Mouse (Mus musculus) liver, adult (tissue): ENCODE measurements around the gene Me3.

Experiments used
- GATA4 ChIP-seq: IDR thresholded peaks from 2 replicates; pipeline ENCODE4 v1.6.1; 2014; ENCODE audit warnings: mild to moderate bottlenecking, low read length; ENCODE audit not compliant: insufficient replicate concordance

The Me3 gene

DNA sequence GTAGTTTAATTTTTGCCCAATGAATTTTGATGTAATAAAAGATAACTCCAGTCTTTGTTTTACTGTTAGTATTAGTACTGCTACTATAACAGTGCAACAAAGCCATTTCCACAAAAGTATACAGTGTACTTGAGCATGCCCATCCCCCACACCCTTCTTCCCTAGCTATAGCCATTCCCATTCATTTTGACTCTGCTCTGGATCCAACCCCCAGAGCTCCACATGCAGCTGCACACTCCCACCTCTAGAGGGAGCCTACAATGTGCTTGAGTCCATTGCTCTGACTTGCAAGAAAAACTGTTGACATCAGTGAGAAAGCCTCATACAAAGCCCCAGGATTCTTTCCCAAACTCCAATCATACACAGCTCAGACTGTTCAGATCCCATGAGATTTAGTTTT is 66.0 kb downstream of the Me3 start:
- no peak for TF ChIP-seq GATA4

DNA sequence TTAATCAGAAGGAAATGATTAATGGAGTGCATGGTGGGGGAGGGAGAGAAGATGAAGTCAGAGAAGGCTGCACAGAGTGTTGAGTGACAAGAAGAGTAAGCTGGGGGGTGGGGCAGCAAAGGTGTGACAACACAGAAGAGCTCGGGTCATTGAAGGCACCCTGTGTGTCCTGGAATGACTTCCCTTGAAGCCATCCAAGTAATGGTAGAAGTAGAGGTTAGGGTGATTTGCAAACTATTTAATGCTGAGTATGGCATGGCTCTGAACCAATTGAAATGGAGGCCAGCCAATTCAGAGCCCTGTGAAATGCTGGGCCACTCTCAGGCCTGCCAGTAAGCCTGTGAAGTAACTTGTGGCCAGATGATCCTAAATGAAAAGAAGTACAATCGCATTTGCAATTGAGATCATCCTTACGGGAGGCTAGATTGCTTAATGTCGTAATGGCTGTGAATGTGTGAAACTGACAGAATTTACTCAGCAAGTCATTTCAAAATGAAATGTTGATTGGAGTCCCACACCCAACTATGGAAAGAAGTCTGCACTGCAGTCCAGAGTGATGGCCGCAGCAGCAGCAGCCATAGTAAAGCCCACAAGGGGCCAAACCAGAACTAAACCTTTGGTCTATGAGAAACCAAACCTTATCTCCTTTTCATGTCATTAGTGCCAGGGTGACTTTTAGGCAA is 67.6 kb downstream of the Me3 start:
- no peak for TF ChIP-seq GATA4

DNA sequence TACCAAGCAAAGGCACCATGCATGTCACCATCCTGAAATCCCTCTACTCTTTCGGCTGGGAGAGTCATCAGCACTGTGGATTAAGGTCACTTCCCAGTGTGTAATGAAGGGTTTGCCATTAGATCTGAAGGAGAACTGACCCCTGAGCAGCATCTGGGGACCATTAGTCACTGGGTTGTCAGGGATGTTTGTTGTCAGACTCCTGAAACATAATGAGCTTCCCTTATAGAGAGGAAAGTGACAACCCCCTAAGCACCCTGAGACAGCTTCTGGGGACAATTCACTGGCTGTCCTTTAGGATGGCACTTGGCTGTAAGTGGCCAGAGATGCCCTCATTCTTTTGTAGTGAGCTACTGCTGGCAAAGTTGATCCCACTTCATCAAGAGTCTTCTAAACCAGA is 68.3 kb downstream of the Me3 start:
- no peak for TF ChIP-seq GATA4

DNA sequence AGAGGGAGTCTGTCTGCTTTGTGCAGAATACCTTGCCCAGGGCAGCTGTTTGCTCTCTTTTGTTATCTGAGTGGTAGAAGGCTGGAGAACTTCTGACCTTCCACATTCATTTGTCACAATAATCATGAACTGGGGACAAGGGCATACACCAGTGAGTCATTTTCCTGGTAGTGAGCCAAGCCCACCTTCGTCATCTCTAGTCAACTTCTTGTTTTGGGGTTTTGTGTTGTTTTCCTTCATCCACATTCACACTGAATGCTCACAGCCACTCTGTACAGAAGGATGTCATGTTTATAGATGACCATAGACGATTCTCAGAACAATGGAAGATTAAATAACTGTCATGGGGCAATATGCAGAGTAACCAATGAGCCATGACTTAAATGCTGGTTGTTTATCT is 78.6 kb downstream of the Me3 start:
- no peak for TF ChIP-seq GATA4

DNA sequence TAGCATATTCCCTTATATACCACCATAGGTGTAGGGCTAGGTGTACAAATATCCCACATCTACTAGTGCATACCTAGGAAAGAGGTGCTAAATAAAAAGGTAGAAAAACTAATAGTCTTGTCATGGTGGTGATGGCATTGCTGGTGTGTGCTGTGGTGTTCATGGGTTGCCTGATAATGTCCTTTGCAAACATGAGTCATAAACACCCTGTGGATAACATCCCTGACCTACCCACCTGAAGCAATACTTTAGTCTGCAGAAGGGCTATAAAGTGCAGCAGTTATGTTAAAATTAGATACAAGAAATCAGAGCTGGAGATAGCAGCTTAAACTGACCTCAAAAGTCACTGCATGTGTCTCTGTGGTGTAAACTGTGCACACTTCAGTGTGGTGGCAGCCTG is 80.9 kb downstream of the Me3 start:
- no peak for TF ChIP-seq GATA4

DNA sequence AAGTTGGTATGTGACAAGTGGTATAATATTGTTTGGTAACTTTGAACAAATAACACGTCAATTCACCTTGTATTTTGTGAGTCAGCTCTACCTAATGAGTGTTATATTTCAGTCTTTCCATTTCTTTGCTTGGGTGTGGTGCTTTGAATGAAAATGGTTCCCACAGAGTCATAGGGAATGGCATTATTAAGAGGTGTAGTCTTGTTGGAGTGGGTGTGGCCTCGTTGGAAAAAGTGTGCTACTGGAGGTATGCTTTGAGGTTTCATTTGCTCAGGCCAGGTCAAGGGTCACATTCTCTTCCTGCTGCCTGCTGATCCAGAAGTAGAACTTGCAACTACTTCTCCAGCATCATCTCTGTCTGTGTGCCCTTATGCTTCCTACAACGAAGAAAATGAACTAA is 84.0 kb downstream of the Me3 start:
- TF ChIP-seq GATA4: no peak

DNA sequence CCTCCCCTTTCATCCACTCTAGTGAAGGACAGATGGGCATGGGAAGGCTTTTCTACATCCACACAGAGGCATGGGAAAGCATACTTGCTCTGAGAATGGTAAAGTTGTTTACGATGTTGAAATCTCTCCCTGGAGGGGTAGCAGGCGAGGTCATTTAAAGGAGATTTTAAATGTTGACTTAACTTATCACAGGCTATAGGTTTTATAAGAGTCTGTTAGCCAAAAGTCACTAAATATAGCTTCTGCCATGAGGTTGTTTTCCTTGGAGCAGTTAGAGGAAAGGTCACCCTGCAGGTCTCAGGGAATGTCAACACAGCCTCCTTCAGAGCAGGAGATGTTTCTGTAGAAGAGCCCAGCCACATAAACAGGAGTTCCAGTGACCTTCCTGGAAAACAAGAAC is 85.3 kb downstream of the Me3 start:
- TF ChIP-seq GATA4: no peak

DNA sequence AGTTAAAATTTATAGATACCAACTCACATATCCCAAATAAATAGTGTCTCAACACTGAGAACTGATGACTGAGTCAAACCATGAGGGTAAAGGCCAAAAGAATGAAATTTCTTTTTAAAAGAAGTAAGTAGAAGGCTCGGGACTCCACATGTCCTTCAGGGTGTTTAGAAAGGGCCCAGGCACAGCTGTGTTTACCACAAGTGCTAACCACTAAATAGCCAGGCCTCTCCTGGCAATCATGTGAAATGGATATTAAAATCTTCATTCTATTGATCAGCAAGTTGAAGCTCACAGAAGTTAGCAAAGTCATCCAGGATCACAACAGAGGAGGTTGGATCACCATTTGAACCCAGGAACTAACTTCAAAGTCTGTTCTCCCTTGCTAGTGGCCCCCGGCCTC is 86.1 kb downstream of the Me3 start:
- TF ChIP-seq GATA4: no peak

DNA sequence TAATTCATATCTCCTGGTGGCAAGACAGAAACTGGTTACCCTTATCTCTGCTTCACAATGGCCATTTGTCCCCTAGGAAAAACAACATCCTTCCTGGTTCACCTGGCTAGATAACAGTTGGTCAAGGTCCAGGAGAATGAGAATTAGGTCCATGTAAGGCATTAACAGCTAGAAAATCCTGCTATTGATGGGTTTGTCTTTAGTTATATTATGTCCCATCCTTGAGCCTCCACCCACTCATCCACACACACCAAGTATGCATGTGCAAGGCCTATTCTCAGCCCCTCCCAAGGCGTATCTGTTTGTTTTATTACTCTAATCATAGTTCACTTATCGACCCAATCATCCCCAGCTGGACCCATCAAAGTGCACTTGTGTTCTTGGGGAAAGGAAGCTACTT is 88.1 kb downstream of the Me3 start:
- TF ChIP-seq GATA4: no peak

DNA sequence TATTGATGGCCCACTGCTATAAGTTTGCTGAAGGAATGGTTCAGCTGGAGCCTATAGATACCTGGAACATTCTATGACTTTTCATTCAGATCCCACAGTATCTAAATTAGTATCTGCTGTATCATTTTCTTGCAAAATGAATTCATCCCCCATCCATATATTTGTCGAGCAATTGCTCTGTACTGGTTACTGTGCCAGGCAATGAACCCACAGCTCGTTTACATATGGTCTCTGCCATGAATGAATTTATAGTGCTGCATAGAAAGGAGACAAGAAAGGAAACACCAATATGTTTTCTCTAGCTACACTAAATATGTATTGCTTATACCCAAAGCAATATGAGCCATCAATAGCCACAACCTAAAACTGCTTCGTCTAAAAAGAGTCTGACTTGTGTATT is 94.5 kb downstream of the Me3 start:
- no peak for TF ChIP-seq GATA4

DNA sequence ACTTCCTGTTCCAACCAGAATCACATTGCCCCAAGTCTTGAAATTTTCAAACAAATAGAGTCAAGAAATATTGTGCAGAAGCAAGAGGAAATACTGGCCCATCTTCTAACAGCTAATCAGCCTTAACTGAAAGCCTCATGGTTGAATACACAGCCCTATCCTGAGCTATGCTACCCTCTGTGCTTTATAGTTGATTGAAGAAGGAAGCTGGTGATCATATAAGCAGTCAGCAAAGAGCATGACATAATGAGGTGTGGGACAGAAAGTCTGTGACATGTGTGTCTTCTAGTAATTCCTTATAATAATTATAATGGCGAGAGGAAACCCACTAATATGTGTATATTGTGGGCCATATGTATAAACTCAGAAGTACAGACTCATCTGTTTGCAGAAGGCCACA is 95.4 kb downstream of the Me3 start:
- no peak for TF ChIP-seq GATA4

DNA sequence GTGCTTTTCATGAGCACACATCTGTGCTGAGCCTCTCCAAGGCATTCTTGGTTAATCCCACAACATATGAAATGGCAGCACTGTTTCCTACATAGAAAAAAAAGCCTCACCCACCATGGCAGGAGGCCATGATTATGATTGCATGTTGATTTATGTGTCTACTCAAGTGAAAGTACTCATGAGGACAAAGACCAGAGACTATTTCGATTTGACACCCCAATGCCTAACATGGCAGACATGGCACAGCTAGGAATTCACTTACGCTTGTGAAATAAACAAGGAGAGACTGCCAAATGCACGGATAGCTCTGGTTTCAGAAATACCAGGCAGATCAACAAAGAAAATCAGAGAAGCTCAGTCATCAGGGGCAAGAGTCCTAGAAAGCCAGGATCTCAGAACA is 96.2 kb downstream of the Me3 start:
- no peak for TF ChIP-seq GATA4

DNA sequence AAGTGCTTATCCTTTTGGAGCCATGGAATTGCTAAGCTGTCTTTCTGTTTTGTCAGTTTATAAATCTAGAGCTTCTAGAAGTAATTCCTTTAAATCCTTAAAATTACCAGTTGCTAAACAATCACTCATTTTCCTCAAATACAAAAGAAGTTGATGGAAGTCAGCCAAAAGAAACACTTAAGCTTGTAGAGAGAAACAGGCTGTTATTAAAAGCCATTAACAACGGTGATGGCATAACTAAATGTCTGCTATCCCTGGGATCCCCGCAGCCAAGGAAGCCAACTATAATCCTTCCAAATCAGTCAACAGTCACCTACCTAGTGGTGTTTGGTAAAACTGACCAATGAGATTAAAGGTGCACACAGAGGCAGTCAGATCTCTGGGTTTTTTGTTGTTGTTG is 98.3 kb downstream of the Me3 start:
- TF ChIP-seq GATA4: no peak

DNA sequence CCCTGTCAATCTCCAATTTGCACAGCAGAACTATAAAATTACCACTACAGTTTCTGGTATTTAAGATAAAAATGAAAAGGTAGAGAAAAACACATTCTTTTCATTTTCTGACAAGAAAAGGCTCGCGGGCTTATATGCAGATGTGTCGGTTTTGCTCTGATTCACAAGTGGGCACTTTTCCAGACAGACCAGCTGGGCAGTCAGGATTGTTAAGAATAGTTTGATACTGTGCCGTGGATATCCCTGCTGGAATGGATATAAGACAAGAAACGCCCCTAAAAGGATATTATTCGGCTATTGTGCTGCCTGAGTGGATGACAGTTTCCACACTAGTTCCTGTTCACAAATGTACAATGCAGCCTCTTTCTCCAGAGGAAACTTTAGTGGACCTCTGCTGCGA is 116.2 kb downstream of the Me3 start:
- TF ChIP-seq GATA4: no peak

DNA sequence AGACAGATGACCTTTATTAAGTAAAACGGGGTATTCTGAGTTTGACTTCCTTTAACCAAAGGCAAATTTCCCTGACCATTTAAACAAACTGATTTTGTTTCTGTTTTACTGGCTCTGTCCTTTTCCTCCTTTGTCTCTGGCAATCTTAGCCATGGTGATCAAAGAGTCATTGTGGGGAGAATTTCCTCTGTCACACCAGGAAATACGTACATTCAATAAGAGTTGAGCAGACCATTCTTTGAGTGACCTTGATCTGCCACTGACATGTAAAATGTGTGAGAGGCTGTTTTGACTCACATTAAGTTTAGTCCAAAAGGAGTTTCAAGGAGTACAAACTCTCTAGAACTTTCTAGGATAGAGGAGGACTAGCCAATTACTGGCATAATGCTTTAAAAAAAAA is 117.0 kb downstream of the Me3 start:
- TF ChIP-seq GATA4: no peak

DNA sequence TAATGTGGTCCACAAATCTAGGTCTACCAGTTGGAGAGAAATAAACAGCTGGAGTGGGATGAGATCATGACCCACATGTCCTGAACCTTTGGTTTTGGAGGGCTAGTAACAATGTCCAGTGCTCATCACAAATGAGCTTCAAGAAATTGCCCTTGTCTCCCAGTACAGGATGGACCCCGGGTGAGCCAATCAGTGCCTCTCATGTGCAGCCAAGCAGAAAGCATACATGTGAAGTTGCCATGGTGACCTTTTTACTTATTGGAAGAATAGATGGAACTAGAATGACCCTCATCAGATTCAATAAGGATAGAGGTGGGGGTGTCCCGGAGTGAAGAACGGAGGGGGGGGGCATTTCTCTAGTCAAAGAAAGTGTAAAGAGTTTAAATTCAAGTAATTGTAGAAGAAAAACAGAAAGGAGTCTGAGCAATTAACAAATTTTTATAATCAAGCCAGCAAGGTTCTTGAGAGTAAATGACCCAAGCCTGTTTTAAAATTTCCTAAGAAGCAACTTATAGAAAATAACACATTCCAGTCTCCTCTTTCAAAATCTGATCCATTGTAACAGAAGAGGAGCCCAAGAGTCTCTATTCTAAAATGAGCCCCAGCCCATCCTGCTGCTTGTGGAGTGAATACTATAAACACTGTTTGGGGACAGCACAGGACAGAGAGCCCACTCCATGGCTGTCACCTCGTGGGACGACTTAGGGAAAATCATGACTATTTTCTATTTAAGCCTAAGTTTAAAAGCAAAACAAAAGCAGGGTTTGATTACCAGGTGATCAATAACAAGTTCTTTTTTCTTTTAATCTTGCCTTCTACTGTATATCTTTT is 134.7 kb downstream of the Me3 start:
- no peak for TF ChIP-seq GATA4
